Mouse (Mus musculus) kidney, postnatal 14 days (tissue): ENCODE measurements around the gene Tmem132c.
A peak's percentile ranks its signal among the peaks of the same experiment; 100 is the strongest.

ENCODE experiments used
- DNase-seq: peaks from one replicate; pipeline ENCODE4 v3.0.0; 2022; ENCODE audit warnings: mixed read lengths

Tmem132c gene

DNA sequence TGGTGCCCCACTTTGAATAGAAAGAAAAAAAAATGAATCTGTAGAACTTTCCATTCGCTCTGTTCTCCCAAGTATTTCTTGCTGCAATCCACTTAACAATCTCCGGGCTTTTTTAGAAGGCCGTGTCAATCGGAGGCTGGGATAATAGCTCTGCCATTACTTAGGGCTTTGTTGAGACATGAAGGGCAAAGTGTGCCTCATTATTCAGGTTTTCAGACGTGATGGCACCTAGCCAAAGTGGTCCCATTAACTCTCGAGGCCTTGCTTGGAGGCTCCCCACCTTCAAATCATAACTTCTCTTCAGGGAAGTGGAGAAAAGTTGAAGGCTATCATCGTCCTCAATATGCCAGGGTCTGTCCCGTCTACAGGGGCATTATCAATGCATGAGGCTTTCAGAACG lies 190.0 kb downstream of the Tmem132c start:
- no peak for DNase-seq

DNA sequence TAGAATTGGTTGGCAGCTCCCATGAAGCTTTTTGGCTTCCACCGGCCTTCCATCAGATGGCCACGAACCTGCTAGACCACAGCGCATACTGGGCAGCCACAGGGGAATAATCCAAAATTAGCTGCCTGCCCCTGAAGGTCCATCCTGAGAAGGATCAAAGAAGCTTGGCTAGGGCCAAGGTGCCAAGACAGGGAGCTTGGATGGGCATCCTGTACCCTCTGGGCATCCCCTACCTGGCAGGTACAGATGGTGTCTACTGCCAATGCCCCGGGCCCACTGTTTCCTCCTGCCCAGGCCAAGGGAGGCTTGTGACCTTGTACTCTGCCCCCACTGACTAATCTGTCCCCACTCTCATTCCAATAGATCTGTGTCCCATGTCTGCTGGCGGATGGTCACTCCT lies 195.2 kb downstream of the Tmem132c start:
- DNase-seq: no peak

DNA sequence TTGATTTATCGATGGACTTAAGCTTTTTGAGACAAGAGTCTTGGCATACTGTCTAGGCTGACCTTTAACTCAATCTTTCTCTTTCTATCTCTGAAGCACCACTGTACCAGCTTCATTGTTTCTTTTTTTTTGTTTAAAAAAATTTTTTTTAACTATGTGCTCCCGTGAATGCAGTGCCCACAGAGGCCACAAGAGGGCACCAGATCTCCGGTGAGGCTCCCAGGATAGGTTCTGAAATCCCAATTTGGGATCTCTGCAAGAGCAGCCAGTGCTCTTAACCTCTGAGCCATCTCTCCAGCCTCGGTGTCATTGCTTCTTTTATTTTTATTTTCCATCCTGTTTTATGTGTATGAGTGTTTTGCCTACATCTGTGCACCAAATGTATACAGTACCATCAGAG lies 197.0 kb downstream of the Tmem132c start:
- DNase-seq: no peak

DNA sequence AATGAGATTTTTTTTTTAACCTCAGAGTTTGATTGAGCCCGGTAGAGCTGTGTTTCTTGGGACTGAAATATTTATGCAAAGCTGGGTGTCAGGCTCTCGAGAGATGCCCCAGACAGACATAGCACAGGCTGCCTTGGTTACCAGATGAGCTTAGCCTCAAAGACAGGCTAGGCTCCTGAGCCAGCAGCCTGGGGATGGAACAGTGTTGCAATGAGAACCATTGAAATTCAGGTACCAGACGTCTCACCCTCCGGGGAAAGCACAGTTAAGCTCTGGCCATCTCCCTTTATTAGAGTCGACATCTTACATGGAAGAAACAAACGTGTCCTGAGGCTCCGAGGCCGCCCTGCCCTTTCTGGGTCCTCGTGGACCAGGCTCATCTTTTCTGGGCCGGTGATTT lies 200.4 kb downstream of the Tmem132c start:
- DNase-seq: no peak

DNA sequence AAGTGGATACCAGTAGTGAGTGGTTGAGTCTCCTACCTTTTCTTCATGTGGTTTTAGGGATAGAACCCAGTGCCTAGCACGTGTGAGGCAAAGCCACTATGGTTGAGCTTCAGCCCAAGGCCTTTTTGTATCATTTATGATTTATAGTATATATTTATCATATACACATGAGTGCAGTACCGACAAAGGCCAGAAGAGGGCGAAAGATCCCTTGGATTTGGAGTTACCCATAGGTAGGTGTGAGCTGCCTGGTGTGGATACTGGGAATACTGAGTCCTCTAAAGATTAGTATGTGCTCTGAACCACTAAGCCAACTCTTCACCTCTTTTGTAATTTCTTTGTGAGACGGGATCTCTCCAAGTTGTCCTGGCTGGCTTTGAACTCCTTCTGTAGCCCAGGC lies 212.0 kb downstream of the Tmem132c start:
- peak; percentile 7 for DNase-seq

DNA sequence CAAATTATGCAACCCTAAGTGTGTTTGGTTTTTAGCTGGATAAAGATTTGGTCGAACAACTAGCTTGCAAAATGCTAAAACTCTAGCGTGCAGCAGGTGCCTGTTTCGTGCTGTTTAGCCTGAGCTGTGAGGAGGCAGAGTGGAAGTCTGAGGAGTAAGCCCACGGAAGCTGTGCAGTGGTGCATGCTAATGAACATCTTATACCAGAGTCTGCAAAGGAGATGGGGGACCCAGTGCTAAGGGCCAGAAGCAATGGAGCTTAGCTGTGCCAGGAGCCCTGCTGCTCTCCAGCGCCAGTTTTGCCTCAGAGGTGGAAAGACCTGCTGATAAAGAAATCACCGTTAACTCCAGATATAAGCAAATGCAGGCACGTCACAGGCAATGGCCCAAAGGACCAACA lies 212.5 kb downstream of the Tmem132c start:
- DNase-seq: no peak

DNA sequence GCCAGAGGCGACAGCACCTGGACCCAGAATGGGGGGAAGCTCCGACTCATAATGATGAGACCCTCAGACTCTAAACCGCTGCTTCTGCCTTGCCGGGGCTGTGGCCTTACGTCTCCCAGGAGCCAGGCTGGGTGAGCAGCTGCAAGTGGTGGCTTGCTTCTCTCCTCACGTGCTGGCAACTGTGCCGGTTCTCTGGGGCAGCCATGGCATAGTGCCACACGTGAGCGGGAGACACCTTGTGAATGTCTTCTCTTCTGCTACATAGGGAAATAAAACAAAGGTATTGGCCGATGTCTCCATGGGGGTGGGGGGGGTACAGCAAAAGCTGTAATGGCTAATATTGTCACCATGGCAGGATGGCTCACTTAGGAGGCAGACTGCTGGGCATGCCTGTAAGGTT lies 214.5 kb downstream of the Tmem132c start:
- DNase-seq: no peak

DNA sequence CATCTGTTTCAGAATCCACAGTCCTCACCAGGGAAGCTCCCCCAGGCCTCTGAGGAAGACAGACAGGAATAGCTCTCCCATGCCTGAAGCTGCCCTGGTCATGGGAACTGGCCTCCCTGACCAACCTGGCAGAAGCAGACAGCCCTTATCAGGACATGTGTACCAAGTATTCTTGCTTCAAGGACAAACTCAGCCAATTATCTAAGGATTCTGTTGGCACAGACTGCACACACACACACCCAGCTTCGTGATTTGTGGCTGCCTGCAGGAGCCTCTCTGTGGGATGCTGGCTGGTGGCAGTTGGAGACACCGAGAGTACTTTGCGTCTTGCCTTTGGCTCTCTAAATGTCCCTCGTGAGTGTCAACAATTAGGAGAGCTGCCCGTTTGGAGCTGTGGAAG lies 226.5 kb downstream of the Tmem132c start:
- no peak for DNase-seq

DNA sequence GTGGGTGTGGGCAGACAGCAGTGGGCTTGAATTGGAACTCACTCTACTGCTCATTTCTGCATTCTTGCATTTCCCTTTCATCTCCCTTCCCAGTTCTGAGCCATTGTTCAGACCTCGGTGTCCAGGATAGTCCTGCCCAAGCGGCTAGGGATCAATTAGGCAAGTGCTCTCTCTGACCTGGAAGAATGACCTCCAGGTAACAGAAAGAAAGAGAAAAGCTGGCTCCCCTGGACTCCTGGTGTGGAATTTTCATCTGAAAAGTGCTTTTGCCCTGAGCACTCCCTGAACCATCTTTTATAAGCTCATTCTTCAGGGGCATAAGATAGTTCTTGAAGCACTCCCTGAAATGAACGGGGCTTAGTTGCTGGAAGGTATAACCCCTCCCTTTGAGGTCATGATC lies 228.7 kb downstream of the Tmem132c start:
- no peak for DNase-seq

DNA sequence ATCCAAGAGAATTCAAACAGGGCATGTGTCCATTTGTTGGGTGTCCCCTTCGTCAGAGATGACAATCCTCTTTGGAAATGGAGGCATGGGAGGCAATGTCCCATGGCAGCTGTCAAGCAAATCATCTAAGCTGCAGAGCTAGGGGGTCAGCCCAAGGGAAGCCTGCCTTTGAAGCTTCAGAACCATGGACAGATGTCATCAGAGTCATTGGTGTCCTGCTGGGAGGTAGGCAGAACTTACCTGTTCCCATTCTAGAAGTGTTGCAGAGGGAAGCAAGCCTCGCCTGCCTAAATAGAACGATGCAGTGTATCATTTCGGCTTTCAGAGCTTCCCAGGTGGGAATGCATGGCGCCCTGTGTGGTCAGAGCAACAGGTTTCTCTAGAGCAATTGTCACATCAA lies 230.3 kb downstream of the Tmem132c start:
- DNase-seq: no peak

DNA sequence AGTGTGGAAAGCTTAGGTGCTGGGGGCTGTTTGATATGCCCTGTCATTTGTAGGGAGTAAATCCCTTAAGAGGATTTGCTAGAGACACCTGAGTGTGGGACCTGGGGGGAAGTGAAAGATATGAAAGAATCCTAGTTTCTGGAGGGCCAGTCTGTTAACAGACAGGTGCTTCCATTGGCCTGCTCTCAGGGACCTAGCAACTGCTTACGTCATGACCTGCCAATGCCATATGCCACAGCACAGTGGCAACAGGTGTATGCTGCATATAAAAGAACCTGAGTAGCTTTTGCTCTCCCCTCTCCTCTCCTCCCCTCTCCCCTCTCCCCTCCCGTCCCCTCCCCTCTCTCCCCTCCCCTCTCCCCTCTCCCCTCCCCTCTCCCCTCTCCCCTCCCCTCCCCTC lies 232.1 kb downstream of the Tmem132c start:
- DNase-seq: no peak

DNA sequence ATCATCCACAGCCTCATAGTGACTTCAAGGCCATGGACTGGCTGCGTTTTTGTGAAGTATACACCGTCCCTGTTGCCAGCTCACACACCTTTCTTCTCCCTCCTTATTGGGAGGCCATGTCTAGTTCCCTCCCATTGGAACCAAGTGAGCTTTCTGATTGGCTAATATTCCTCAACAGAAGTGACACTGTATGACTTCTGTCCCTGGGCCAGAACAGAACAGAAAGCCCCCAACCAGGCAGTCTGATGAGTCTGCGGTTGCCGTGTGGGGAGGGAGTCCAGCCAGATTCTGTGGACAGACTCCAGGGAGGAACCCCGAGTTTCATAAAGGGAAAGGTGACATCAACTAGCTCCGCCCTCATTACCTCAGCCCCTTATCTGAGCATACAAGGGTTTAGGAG lies 233.2 kb downstream of the Tmem132c start:
- no peak for DNase-seq

DNA sequence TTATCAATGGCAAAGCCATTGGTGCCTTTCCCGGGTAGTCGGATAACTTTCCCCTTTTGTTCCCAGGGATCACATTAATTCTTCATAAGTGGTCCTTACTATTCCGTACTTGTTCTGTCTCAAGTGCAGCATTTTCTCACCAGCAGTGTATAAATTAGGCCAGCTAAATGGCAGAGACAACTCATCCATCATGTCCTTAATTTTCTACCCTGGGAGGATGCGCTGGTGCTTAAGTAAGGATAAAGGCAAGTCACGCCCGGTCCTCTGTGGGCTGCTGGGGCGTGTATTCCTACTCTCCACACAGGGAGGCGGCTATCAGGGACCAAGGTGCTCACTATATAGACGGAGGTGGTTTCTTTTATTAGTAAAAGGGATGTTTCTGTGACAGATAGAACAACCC lies 236.2 kb downstream of the Tmem132c start:
- no peak for DNase-seq

DNA sequence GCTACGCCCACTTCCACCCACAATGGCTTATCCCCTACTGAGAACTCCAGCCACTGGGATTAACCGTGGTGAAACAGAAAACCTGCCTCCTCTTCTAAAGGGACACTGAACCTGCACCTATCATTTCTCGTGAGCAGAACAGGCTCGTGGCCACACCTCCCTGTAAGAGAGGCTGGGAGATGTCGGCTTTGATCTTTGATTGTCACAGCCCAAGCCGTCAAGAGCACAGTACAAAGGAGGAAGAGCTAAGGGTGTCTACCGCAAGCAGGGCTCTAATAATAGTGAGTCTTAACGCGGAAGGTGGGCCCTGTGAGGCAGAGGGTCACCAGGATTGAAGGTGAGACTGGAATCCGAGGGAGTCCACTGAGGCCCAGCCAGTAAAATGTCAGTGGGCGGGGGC lies 236.7 kb downstream of the Tmem132c start:
- DNase-seq: no peak

DNA sequence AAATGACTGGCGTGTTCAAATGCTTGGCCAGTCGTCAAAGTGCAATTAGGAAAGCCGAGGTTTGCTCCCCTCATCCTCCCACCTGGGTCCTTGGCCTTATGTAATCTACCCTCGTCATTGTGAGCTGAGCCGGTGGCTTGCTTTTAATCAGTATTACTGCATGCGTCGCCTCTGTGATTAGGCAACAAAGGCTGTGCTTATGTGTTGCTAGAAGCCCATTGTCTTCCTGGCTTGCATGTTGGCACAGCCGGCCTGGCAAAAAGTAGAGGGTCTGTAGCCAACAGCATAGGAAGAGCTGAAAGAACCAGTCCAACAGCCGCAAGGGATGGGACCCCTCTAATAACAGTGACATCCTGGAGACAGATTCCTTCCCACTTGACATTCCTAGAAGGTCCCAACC lies 239.3 kb downstream of the Tmem132c start:
- no peak for DNase-seq

DNA sequence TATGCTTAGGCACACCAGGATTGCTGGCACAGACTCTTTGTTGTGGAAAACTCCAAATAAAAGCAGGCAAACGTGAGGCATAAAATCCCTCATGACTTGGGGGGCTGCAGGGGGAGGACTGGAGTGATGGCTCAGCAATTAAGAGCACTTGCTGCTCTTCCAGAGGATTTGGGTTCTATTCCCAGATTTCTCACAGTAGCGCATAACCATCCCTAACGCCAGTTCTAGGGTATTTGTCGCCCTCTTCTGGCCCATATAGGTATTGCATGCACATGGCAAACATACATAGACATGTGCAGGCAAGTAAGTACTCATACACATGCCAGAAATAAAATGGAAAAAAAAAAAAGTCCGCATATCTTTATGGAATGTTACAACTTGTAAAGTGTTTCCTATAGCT lies 239.8 kb downstream of the Tmem132c start:
- peak; percentile 13 for DNase-seq

DNA sequence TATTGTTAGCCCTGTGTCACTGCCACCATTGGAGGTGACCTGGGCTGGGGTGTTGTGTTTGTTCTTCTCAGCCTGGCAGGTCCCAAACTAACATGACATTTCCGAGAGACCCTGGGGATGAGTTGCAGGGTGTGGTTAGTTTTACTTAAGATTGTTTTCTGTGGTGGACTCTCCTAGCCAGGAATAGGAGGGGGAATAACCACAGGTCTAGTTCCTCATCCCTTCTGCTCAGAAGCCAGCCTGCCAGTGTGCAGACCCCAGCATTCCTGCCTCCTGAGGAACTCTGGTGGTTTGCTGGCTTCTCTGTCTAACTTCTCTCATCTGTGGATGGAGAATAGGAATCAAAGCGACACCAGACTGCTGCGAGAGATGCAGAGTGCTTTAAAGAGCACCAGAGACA lies 240.7 kb downstream of the Tmem132c start:
- DNase-seq: no peak

DNA sequence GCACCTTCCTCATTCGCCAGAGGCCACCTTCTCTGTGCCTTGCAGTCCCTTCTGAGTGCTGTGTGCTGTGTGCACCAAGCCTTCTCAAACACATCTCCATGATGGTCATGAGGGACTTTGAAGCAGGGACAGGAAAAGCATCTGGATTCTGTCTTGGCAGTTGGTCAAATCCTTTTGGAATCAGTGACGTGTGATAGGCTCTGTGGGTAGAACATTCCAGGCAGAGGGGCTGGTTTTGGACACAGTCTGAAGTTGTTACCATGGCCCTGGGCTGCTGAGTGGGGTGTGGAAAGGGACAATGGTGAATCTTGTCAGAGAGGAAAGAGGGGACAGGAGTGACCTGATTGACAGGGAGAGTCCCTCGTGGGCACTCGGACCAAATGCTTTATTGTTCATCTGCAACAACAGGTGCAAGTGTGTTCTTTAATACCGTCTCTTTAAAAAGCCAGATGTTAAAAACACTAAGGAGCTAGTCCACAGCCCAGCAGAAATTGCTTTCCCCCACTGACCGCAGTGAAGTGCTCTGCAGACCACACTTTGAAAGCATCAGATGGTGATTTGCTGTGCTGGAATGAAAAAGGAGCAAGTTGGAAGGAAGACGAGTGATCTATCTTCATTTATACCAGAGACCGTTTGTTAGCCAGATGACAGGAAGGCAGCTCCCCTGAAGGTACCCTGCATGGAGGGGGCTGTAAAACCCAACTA lies 242.5 kb downstream of the Tmem132c start:
- peak; percentile 8 for DNase-seq

DNA sequence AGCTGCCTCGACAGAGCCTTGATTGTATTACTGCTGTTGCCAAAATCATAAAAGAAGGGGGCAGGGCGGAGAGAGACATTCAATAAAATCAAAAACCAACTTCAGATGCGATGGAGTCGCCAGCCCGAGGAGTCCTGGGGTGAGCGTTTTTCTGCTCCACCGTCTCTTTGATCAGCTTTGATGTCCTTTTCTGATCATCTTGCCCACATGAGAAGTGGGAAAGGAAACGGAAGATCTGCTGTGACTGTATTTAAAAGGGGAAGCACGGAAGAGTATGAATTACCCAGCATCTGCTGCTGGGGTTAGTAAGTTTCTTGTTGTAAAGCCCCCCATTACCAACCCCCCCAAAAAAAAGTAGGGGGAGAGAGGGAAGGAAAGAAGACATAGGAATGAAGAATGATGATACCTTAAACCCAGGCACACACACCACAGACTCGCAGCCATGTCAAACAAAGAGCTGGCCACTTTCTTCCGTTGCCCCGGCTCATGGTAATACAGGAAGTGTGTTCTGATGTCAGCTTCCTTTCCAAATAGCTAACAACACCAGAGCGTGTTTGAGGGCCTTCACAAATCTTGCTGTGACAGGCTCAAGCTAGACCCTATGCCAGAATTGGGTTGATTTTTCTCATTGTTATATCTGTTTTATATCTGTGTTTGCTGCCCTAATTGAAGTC lies 243.3 kb downstream of the Tmem132c start:
- no peak for DNase-seq

DNA sequence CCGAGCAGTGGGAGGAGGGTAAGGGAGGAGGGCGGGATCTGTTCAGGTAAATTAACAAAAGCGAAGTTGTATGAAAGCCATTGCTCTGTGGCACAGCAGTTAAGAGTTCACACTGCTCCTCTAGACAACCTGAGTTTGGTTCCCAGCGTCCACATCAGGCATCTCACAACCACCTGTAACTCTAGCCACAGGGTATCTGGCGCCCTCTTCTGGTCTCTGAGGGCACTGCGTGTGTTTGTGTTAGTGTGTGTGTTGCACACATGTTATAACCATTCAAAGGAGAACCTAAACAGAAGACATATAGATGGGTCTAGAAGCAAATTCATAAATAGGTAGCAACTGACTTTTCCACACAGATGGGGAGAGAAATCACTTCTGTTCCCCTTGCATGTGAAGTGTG lies 245.6 kb downstream of the Tmem132c start:
- DNase-seq: no peak

DNA sequence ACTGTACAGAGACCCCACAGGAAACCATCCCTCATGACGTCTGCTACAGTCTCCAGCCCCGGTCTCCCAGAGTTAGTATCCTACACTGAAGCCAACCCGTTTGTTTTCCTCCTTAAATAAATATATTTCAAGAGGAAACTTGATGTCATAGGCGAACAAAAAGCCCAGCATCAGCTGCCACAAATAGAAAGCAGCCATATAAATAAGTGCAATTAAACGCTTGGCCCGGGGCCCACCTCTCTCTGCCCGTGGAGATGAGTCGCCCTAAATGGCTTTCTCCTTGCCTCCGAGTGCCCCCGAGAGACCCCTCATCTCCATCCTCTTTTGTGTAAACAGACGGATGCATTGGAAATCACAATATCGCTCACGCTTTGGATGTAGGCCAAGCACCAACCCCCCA lies 247.1 kb downstream of the Tmem132c start:
- DNase-seq: no peak

DNA sequence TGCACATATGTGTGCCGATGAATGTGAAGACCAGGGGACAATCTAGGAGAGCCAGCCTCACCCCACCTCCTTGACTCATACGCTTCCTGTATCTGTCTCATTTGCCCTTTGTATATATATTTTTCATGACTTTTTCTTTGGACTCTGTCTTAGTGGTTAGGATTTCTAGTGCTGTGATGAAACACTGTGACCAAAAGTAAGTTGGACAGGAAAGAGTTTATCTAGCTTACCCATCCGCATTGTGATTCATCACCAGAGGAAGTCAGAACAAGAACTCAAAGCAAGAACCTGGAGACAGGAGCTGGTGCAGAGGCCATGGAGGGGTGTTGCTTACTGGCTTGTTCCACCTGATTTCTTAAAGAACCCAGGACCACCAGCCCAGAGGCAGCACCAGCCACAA lies 250.1 kb downstream of the Tmem132c start:
- DNase-seq: no peak

DNA sequence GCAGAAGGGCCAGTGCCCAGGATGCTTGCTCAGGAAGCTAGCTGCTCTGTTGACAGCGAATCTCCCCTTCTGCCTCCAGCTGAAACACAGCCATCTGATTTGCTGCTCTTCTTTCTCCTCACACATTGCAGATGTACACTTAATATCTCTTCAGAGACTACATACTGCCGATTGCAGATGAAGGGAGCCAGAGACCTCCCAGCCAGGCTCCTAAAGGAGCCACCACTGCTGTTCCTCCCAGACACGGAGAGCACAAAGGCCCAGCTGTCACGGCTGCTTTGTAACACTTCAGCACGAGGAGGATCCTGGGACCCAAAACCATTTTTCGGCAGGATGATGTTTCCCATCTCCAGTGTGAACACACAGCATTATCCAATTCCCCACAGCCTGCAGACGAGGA lies 255.3 kb downstream of the Tmem132c start:
- DNase-seq: no peak

DNA sequence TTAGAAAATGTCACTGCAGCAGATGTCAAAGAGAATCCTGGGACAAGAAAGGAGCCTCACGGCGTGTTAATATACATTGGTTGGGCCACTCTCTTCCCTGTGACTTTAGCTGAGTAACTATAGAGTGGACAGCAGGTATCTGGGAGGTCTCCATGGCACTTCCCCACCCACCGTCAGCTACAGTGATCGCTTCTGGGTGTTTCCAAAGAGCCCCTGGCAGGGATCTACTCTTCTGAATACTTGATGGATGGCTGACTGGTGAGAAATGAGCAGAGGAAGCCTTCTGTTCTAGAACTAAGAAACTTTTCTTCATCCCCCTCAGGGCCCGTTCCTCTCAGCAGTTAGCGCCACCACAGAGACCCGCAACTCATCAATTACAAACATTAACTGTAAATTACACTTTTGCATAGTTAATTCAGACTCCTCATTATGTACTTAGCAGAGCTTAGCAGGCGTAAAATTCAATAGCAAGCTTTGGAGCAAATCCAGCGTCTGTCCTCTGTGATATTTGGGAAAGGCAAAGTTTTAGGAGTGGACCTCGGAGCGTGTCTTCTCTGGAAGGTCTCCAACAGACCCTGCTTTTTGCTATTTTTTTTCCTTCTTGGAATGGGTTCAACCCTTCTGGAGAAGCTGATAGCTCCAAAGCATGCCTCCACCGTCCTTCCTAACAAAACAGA lies 257.7 kb downstream of the Tmem132c start:
- DNase-seq: no peak
